Mouse (Mus musculus): ENCODE measurements around the gene Rps25. TPM values are rescaled to one million over a fixed set of nuclear protein-coding genes. Genes with fewer than 3 reads are reported as not detected.

Gene Rps25
- polyA plus RNA-seq (2012; rRNA removed), result 535 and 642 TPM in 2 replicates

GRCm38 (mm10) chr9:44406906-44407751 is at the start of gene Rps25, which contains the start of gene Trappc4:
TSS of gene Rps25 (plus strand) at chr9:44407139.
TSS of gene Trappc4 (minus strand) at chr9:44407600.

GRCm38 (mm10) chr9:44361190-44361917 is 45.6 kb upstream of the Rps25 start, which contains the start of gene Vps11:
TSS of gene Vps11 (minus strand) at chr9:44361670.

GRCm38 (mm10) chr9:44379054-44379834 is 27.7 kb upstream of the Rps25 start, which contains the start of gene Hyou1:
TSS of gene Hyou1 (plus strand) at chr9:44379490.

GRCm38 (mm10) chr9:44396684-44397411 is 10.1 kb upstream of the Rps25 start, which contains the start of gene Slc37a4:
TSS of gene Slc37a4 (plus strand) at chr9:44396852.

GRCm38 (mm10) chr9:44418519-44419385 is 11.8 kb downstream of the Rps25 start, which contains the start of gene Ccdc84:
TSS of gene Ccdc84 (minus strand) at chr9:44418569.

GRCm38 (mm10) chr9:44440961-44441360 is 34.0 kb downstream of the Rps25 start, which contains the start of gene Foxr1:
TSS of gene Foxr1 (minus strand) at chr9:44441136.

GRCm38 (mm10) chr9:44454891-44455220 is 47.9 kb downstream of the Rps25 start, which contains the start of gene Upk2:
TSS of gene Upk2 (minus strand) at chr9:44454976.

Other genes with a start within 250 kb of the Rps25 start
- 3.9 and 4.7 TPM in 2 replicates for gene Cbl, start 173.1 kb upstream of the Rps25 start, polyA plus RNA-seq (2012; rRNA removed)
- gene Ccdc153, start 166.5 kb upstream of the Rps25 start, polyA plus RNA-seq (2012; rRNA removed), result not detected in 2 replicates
- gene Pdzd3, start 155.7 kb upstream of the Rps25 start, polyA plus RNA-seq (2012; rRNA removed), result 0.05 and 0.08 TPM in 2 replicates
- 2.6 and 3.2 TPM in 2 replicates for gene Nlrx1, start 138.5 kb upstream of the Rps25 start, polyA plus RNA-seq (2012; rRNA removed)
- 13.8 and 17.2 TPM in 2 replicates for gene Abcg4, start 118.5 kb upstream of the Rps25 start, polyA plus RNA-seq (2012; rRNA removed)
- gene Hinfp, start 101.5 kb upstream of the Rps25 start, polyA plus RNA-seq (2012; rRNA removed), result 12.1 and 12.9 TPM in 2 replicates
- 11.0 and 12.5 TPM in 2 replicates for gene C2cd2l, start 86.9 kb upstream of the Rps25 start, polyA plus RNA-seq (2012; rRNA removed)
- gene Dpagt1, start 81.1 kb upstream of the Rps25 start, polyA plus RNA-seq (2012; rRNA removed), result 18.5 and 19.8 TPM in 2 replicates
- gene H2afx, start 72.4 kb upstream of the Rps25 start, polyA plus RNA-seq (2012; rRNA removed), result 107 and 124 TPM in 2 replicates
- 450 and 459 TPM in 2 replicates for gene Hmbs, start 62.9 kb upstream of the Rps25 start, polyA plus RNA-seq (2012; rRNA removed)
- 10.0 and 10.6 TPM in 2 replicates for gene Vps11, start 45.5 kb upstream of the Rps25 start, polyA plus RNA-seq (2012; rRNA removed)
- 18.1 and 22.7 TPM in 2 replicates for gene Hyou1, start 27.6 kb upstream of the Rps25 start, polyA plus RNA-seq (2012; rRNA removed)
- gene Slc37a4, start 10.3 kb upstream of the Rps25 start, polyA plus RNA-seq (2012; rRNA removed), result 90.0 and 101 TPM in 2 replicates
- gene Trappc4, start 461 bp downstream of the Rps25 start, polyA plus RNA-seq (2012; rRNA removed), result 20.6 and 22.1 TPM in 2 replicates
- 17.5 and 19.5 TPM in 2 replicates for gene Ccdc84, start 11.4 kb downstream of the Rps25 start, polyA plus RNA-seq (2012; rRNA removed)
- gene Foxr1, start 34.0 kb downstream of the Rps25 start, polyA plus RNA-seq (2012; rRNA removed), result 0.01 TPM in 1 of 2 replicates, not detected in the other
- gene Upk2, start 47.8 kb downstream of the Rps25 start, polyA plus RNA-seq (2012; rRNA removed), result not detected in 2 replicates
- gene Bcl9l, start 75.7 kb downstream of the Rps25 start, polyA plus RNA-seq (2012; rRNA removed), result 2.2 and 3.0 TPM in 2 replicates
- gene Cxcr5, start 154.7 kb downstream of the Rps25 start, polyA plus RNA-seq (2012; rRNA removed), result 0.28 and 0.31 TPM in 2 replicates
- gene Ddx6, start 197.8 kb downstream of the Rps25 start, polyA plus RNA-seq (2012; rRNA removed), result 10.3 and 10.7 TPM in 2 replicates

Data from liver, embryonic 18 days (tissue).